Mouse (Mus musculus): ENCODE data around the gene Poc1b. TPM values are rescaled to one million over a fixed set of nuclear protein-coding genes. Genes with fewer than 3 reads are reported as not detected.
A peak's percentile ranks its signal among the peaks of the same experiment; 100 is the strongest.

The Poc1b gene
- polyA plus RNA-seq, 2 experiments, result 5.6 to 5.9 TPM

- Histone ChIP-seq H3K27ac (no peak overlapping the region), H3K9ac (replicated peaks) (no peak overlapping the region), H3K4me2 (ENCODE audit: low read depth) (no peak overlapping the region), H3K4me3 (ENCODE audit: insufficient read depth in 1 of 2, low read depth in 2 of 2, low read length in 2 of 2) (no peak overlapping the region), H3K4me1 (replicated peaks; ENCODE audit: control insufficient read depth in 2 of 2, insufficient read depth in 2 of 2, low read length in 1 of 2) (no peaks in the 10 kb centered on the region), H3K36me3 (replicated peaks; ENCODE audit: control insufficient read depth, insufficient read depth, low read depth) (no peaks in the 10 kb centered on the region), H3K27me3 (ENCODE audit: control insufficient read depth, insufficient read depth, low read length) (no peaks in the 10 kb centered on the region), H3K9me3 (ENCODE audit: control insufficient read depth, low read length) (no peaks in the 10 kb centered on the region)
- DNase-seq (ENCODE audit: low read depth in 3 of 3, low spot score in 3 of 3) (no peak), ATAC-seq (ENCODE audit: insufficient read depth) (no peak)
- 77% methylated on average over 18 of the region's 18 CpGs for WGBS (ENCODE audit: insufficient replicate concordance)
- TF ChIP-seq CTCF (IDR thresholded peaks at IDR 0.05; ENCODE audit: low read depth) (no peak), EP300 (IDR thresholded peaks at IDR 0.05; ENCODE audit: low read depth) (no peak)
These were observed 30.5 kb upstream of the Poc1b start for GRCm38 (mm10) chr10:99076113-99076895.

GRCm38 (mm10) chr10:99078621-99079020 is 28.2 kb upstream of the Poc1b start:
- Histone ChIP-seq H3K27ac (no peak overlapping the region), H3K4me2 (ENCODE audit: low read depth) (no peak overlapping the region), H3K4me3 (ENCODE audit: insufficient read depth in 1 of 2, low read depth in 2 of 2, low read length in 2 of 2) (no peak overlapping the region), H3K36me3 (replicated peaks; ENCODE audit: control insufficient read depth, insufficient read depth, low read depth) (no peaks in the 10 kb centered on the region), H3K9me3 (ENCODE audit: control insufficient read depth, low read length) (no peaks in the 10 kb centered on the region), H3K9ac (replicated peaks) (no peak overlapping the region), H3K4me1 (replicated peaks; ENCODE audit: control insufficient read depth in 2 of 2, insufficient read depth in 2 of 2, low read length in 1 of 2) (no peaks in the 10 kb centered on the region), H3K27me3 (ENCODE audit: control insufficient read depth, insufficient read depth, low read length) (no peaks in the 10 kb centered on the region)
- DNase-seq (ENCODE audit: low read depth in 3 of 3, low spot score in 3 of 3) (no peak), ATAC-seq (ENCODE audit: insufficient read depth) (no peak)
- TF ChIP-seq CTCF (IDR thresholded peaks at IDR 0.05; ENCODE audit: low read depth) (no peak), EP300 (IDR thresholded peaks at IDR 0.05; ENCODE audit: low read depth) (no peak)
- 29% methylated on average over 2 of the region's 2 CpGs for WGBS (ENCODE audit: insufficient replicate concordance)

GRCm38 (mm10) chr10:99081569-99081990 is 25.3 kb upstream of the Poc1b start:
- Histone ChIP-seq H3K9ac (replicated peaks) (no peak overlapping the region), H3K4me1 (replicated peaks; ENCODE audit: control insufficient read depth in 2 of 2, insufficient read depth in 2 of 2, low read length in 1 of 2) (no peaks in the 10 kb centered on the region), H3K36me3 (replicated peaks; ENCODE audit: control insufficient read depth, insufficient read depth, low read depth) (no peaks in the 10 kb centered on the region), H3K4me3 (ENCODE audit: insufficient read depth in 1 of 2, low read depth in 2 of 2, low read length in 2 of 2) (no peak overlapping the region), H3K27me3 (ENCODE audit: control insufficient read depth, insufficient read depth, low read length) (no peaks in the 10 kb centered on the region), H3K9me3 (ENCODE audit: control insufficient read depth, low read length) (no peaks in the 10 kb centered on the region), H3K4me2 (ENCODE audit: low read depth) (no peak overlapping the region), H3K27ac (no peak overlapping the region)
- no peak for TF ChIP-seq CTCF (IDR thresholded peaks at IDR 0.05; ENCODE audit: low read depth)
- no peak for TF ChIP-seq EP300 (IDR thresholded peaks at IDR 0.05; ENCODE audit: low read depth)
- ATAC-seq (ENCODE audit: insufficient read depth) (no peak), DNase-seq (ENCODE audit: low read depth in 3 of 3, low spot score in 3 of 3) (peak in 1 of 3 experiments; percentile 13)
- 37% methylated on average over 10 of the region's 10 CpGs for WGBS (ENCODE audit: insufficient replicate concordance)

- Histone ChIP-seq H3K27me3 (ENCODE audit: control insufficient read depth, insufficient read depth, low read length) (no peaks in the 10 kb centered on the region), H3K36me3 (replicated peaks; ENCODE audit: control insufficient read depth, insufficient read depth, low read depth) (no peaks in the 10 kb centered on the region), H3K4me2 (ENCODE audit: low read depth) (no peak overlapping the region), H3K4me3 (ENCODE audit: insufficient read depth in 1 of 2, low read depth in 2 of 2, low read length in 2 of 2) (no peak overlapping the region), H3K4me1 (replicated peaks; ENCODE audit: control insufficient read depth in 2 of 2, insufficient read depth in 2 of 2, low read length in 1 of 2) (no peaks in the 10 kb centered on the region), H3K9me3 (ENCODE audit: control insufficient read depth, low read length) (no peaks in the 10 kb centered on the region), H3K9ac (replicated peaks) (no peak overlapping the region), H3K27ac (no peak overlapping the region)
- ATAC-seq (ENCODE audit: insufficient read depth) (no peak), DNase-seq (ENCODE audit: low read depth in 3 of 3, low spot score in 3 of 3) (no peak)
- no peak for TF ChIP-seq CTCF (IDR thresholded peaks at IDR 0.05; ENCODE audit: low read depth)
- no peak for TF ChIP-seq EP300 (IDR thresholded peaks at IDR 0.05; ENCODE audit: low read depth)
- 70% methylated on average over 14 of the region's 14 CpGs for WGBS (ENCODE audit: insufficient replicate concordance)
These were observed 23.3 kb upstream of the Poc1b start for GRCm38 (mm10) chr10:99083431-99084003.

GRCm38 (mm10) chr10:99084397-99085239 is 22.2 kb upstream of the Poc1b start:
- DNase-seq (ENCODE audit: low read depth in 3 of 3, low spot score in 3 of 3) (peak; percentile 44 to 54 (median 53)), ATAC-seq (ENCODE audit: insufficient read depth) (peak; percentile 37; the same call in 1 of the 2 replicates)
- Histone ChIP-seq H3K36me3 (replicated peaks; ENCODE audit: control insufficient read depth, insufficient read depth, low read depth) (no peaks in the 10 kb centered on the region), H3K27me3 (ENCODE audit: control insufficient read depth, insufficient read depth, low read length) (no peaks in the 10 kb centered on the region), H3K9me3 (ENCODE audit: control insufficient read depth, low read length) (no peaks in the 10 kb centered on the region), H3K9ac (replicated peaks) (no peak overlapping the region), H3K4me3 (ENCODE audit: insufficient read depth in 1 of 2, low read depth in 2 of 2, low read length in 2 of 2) (no peak overlapping the region), H3K4me2 (ENCODE audit: low read depth) (no peak overlapping the region), H3K4me1 (replicated peaks; ENCODE audit: control insufficient read depth in 2 of 2, insufficient read depth in 2 of 2, low read length in 1 of 2) (no peaks in the 10 kb centered on the region), H3K27ac (no peak overlapping the region)
- WGBS (ENCODE audit: insufficient replicate concordance), result 42% methylated on average over 23 of the region's 23 CpGs
- TF ChIP-seq EP300 (IDR thresholded peaks at IDR 0.05; ENCODE audit: low read depth) (no peak), CTCF (IDR thresholded peaks at IDR 0.05; ENCODE audit: low read depth) (peak; percentile 91)
